Mouse (Mus musculus): Measurements from ENCODE around the gene Wdr76. TPM values are rescaled to one million over a fixed set of nuclear protein-coding genes. Genes with fewer than 3 reads are reported as not detected.
"Not testable (repeated sequence)": the region's sequence is repeated elsewhere in the genome, so short reads cannot be mapped to it uniquely, and the experiment has no call there.

Wdr76 gene
- 17.4 and 20.6 TPM in 2 replicates for total RNA-seq (2012; rRNA removed)
- total RNA-seq (2014; rRNA removed): 28.6 and 29.9 TPM in 2 replicates
- 22.7 and 26.9 TPM in 2 replicates for polyA plus RNA-seq (2012; ENCODE audit: insufficient read length, low read depth)

DNA sequence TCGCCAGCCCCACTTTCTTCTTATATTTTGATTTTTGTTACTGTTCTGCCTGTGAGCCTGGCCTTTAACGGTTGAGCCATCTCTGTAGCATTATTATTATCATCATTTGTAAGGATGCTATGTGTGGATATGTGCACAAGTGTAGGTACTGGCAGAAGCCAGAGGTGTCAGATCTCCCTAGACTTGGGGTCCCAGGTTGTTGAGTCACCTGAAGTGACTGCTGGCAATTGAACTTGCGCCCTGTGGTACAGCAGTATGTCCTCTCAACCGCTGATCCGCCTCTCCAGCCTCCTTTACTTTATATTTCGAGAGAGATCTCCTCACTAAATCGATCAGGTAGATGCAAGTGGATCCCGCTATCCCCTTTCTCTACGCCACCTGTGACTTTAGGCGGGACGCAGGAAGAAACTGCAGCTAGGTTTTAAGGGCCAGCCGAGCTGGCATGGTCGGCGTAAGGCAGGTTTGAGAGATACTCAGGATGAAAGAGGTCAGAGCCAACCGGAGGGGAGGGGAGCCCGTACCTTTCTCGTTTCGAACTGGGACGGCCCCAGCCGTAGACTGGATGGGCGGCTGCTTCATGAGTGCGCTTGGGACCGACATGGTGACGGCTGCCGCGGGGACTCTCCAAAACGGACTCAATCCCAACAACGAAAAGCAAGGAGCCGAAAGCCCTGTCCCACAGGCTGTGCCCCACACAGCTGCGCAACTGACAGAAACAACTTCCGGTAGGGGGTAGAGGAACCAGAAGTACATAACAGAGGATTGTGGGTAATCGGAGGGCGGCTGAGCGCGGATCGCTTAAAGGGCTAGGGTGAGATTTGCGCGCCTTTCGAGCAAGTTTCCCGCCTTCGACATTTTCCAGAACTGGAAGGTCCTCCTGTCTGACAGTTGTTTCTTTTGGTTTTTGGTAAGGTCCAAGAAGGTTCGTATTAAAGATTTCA lies at the start of gene Wdr76, which contains the start of gene Mfap1a:
TSS of gene Wdr76 (plus strand) at position 782 of the 941 bp plus-strand sequence.
TSS of gene Mfap1a (minus strand) at position 724 of the 941 bp plus-strand sequence.
- peak; percentile 96 for DNase-seq (ENCODE audit: extremely low read depth)
- peak; percentile 58 for TF ChIP-seq ETS1 (conservative IDR thresholded peaks at IDR 0.05; ENCODE audit: low read depth, low read length)
- peak; percentile 97 for TF ChIP-seq SIN3A (IDR thresholded peaks at IDR 0.05; ENCODE audit: low read length)
- peak; percentile 94 for TF ChIP-seq TCF12 (IDR thresholded peaks at IDR 0.05; ENCODE audit: low read depth, low read length)
- peak; percentile 66; the same call in 1 of the 2 replicates for TF ChIP-seq MXI1 (IDR thresholded peaks at IDR 0.05; ENCODE audit: low read depth, low read length)
- TF ChIP-seq POLR2AphosphoS2 (IDR thresholded peaks at IDR 0.05; ENCODE audit: low read depth, low read length): peak; percentile 65; the same call in 1 of the 2 replicates
- TF ChIP-seq NELFE (IDR thresholded peaks at IDR 0.05; ENCODE audit: low read depth, low read length): peak; percentile 96
- TF ChIP-seq HCFC1 (IDR thresholded peaks at IDR 0.05; ENCODE audit: low read depth, low read length): peak; percentile 86
- peak; percentile 90 for TF ChIP-seq POLR2A (IDR thresholded peaks at IDR 0.05; ENCODE audit: low read depth, low read length)
- peak; percentile 88 for TF ChIP-seq ELF1 (IDR thresholded peaks at IDR 0.05; ENCODE audit: low read depth, low read length)
- peak; percentile 96 for TF ChIP-seq TBP (conservative IDR thresholded peaks at IDR 0.05; ENCODE audit: low read depth, low read length)
- TF ChIP-seq ZMIZ1 (IDR thresholded peaks at IDR 0.05; ENCODE audit: low read depth, low read length): peak; percentile 87
- TF ChIP-seq NRF1 (IDR thresholded peaks at IDR 0.05; ENCODE audit: low read depth, low read length): peak; percentile 71
- peak; percentile 93 for TF ChIP-seq KAT2A (IDR thresholded peaks at IDR 0.05; ENCODE audit: insufficient replicate concordance, low read length)
- peak; percentile 100 for TF ChIP-seq E2F4 (IDR thresholded peaks at IDR 0.05; ENCODE audit: insufficient replicate concordance, low read depth, low read length)
- Histone ChIP-seq H3K9ac (ENCODE audit: insufficient read depth, low read depth) (peak within 1 kb of the TSS; percentile 62), H3K4me3 (replicated peaks in 1 of 3; ENCODE audit: low read depth in 2 of 3, low read length in 2 of 3, poor library complexity in 1 of 3) (peak within 1 kb of the TSS; percentile 56 to 65 (median 57)), H3K79me2 (replicated peaks; ENCODE audit: control insufficient read depth, extremely low read depth, insufficient read depth, poor library complexity, severe bottlenecking) (peaks cover 51% of the 10 kb centered on the region), H3K27ac (ENCODE audit: insufficient read depth, low read depth) (peak within 1 kb of the TSS; percentile 30; the same call in 1 of the 2 replicates), H3K4me2 (ENCODE audit: insufficient read depth, low read depth, poor library complexity, severe bottlenecking) (peak within 1 kb of the TSS; percentile 96), H3K4me1 (ENCODE audit: control insufficient read depth in 1 of 2, insufficient read depth in 2 of 2) (peaks cover 7 to 25% of the 10 kb centered on the region in 2 experiments; a peak in 2 of 4 replicates), H3K36me3 (replicated peaks in 1 of 2; ENCODE audit: control insufficient read depth in 1 of 2, insufficient read depth in 1 of 2, low read length in 1 of 2) (peaks cover 22 to 35% of the 10 kb centered on the region in 2 experiments)
- H3K27me3 ChIP-seq (replicated peaks); dilution Hi-C loops (cut with MboI; ENCODE audit: extremely low pct_ligation_motif_present, extremely low pct_unique_long_range_greater_than_20kb, low sequenced_read_pairs); in situ Hi-C loops (cut with MboI; ENCODE audit: low pct_ligation_motif_present, low pct_unique_long_range_greater_than_20kb, low sequenced_read_pairs); H3K9me3 ChIP-seq (replicated peaks; ENCODE audit: low read length): not testable (repeated sequence)

DNA sequence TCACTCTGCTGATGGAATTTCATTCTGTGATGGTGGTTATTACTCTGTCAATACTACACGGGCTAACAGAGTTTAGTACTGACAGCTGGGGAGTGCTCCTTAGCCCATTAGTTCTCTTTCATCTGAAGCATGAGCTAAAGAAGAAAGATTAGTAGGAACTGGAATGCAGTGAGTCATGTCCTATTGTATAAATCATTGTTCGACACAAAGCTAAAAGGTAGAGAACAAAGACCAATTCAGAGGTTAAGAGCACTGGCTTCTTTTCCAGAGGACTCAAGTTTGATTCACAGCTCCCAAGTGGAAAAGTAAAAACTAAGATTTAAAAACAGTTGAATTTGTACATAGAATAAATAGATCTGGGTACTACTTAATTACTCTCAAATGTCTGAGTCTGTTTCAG lies 46.5 kb upstream of the Wdr76 start:
- Histone ChIP-seq H3K27me3 (replicated peaks) (no peaks in the 10 kb centered on the region), H3K4me1 (ENCODE audit: control insufficient read depth in 1 of 2, insufficient read depth in 2 of 2) (peaks cover 0 to 18% of the 10 kb centered on the region in 2 experiments; a peak in 2 of 4 replicates), H3K79me2 (replicated peaks; ENCODE audit: control insufficient read depth, extremely low read depth, insufficient read depth, poor library complexity, severe bottlenecking) (0 out of 2 replicates have a peak, but pooled peaks cover 2% of the 10 kb centered on the region), H3K36me3 (replicated peaks in 1 of 2; ENCODE audit: control insufficient read depth in 1 of 2, insufficient read depth in 1 of 2, low read length in 1 of 2) (peaks cover 5 to 27% of the 10 kb centered on the region in 2 experiments), H3K9me3 (replicated peaks; ENCODE audit: low read length) (no peaks in the 10 kb centered on the region), H3K27ac (ENCODE audit: insufficient read depth, low read depth) (no peak overlapping the region), H3K4me2 (ENCODE audit: insufficient read depth, low read depth, poor library complexity, severe bottlenecking) (no peak overlapping the region), H3K9ac (ENCODE audit: insufficient read depth, low read depth) (no peak overlapping the region), H3K4me3 (replicated peaks in 1 of 3; ENCODE audit: low read depth in 2 of 3, low read length in 2 of 3, poor library complexity in 1 of 3) (no peak overlapping the region)
- DNase-seq (ENCODE audit: extremely low read depth): no peak
- TF ChIP-seq ZMIZ1 (IDR thresholded peaks at IDR 0.05; ENCODE audit: low read depth, low read length) (no peak), E2F4 (IDR thresholded peaks at IDR 0.05; ENCODE audit: insufficient replicate concordance, low read depth, low read length) (no peak), ZC3H11A (IDR thresholded peaks at IDR 0.05; ENCODE audit: low read depth, low read length) (no peak), IRF4 (IDR thresholded peaks at IDR 0.05; ENCODE audit: low read depth, low read length) (no peak), JUN (IDR thresholded peaks at IDR 0.05; ENCODE audit: insufficient read depth, low read depth, low read length) (no peak), ELF1 (IDR thresholded peaks at IDR 0.05; ENCODE audit: low read depth, low read length) (no peak), SIN3A (IDR thresholded peaks at IDR 0.05; ENCODE audit: low read length) (no peak), JUND (conservative IDR thresholded peaks at IDR 0.05; ENCODE audit: low read depth, low read length) (no peak), NRF1 (IDR thresholded peaks at IDR 0.05; ENCODE audit: low read depth, low read length) (no peak), CHD2 (IDR thresholded peaks at IDR 0.05; ENCODE audit: low read length) (no peak)
- in situ Hi-C loops (cut with MboI; ENCODE audit: low pct_ligation_motif_present, low pct_unique_long_range_greater_than_20kb, low sequenced_read_pairs): no loop called here
- dilution Hi-C loops (cut with MboI; ENCODE audit: extremely low pct_ligation_motif_present, extremely low pct_unique_long_range_greater_than_20kb, low sequenced_read_pairs): no loop called here

DNA sequence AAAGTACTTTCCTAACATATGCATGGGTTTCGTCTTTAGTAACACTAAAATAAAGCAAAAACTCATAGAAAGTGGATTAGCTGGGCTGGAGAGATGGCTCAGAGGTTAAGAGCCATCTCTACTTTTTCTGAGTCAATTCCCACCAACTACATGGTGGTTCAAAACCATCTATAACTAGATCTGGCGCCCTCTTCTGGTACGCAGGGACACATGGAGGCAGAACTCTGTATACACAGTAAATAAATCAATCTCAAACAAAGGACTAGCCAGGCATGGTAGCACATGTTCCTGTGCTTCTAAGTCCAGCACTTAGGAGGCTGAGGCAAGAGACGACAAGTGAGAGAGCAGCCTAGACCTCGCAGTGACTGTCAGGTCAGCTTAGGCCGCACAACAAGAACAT lies 37.5 kb upstream of the Wdr76 start:
- H3K27me3 ChIP-seq (replicated peaks); in situ Hi-C loops (cut with MboI; ENCODE audit: low pct_ligation_motif_present, low pct_unique_long_range_greater_than_20kb, low sequenced_read_pairs); H3K4me3 ChIP-seq (replicated peaks in 1 of 3; ENCODE audit: low read depth in 2 of 3, low read length in 2 of 3, poor library complexity in 1 of 3); dilution Hi-C loops (cut with MboI; ENCODE audit: extremely low pct_ligation_motif_present, extremely low pct_unique_long_range_greater_than_20kb, low sequenced_read_pairs); H3K9me3 ChIP-seq (replicated peaks; ENCODE audit: low read length); H3K4me2 ChIP-seq (ENCODE audit: insufficient read depth, low read depth, poor library complexity, severe bottlenecking); H3K4me1 ChIP-seq (ENCODE audit: control insufficient read depth in 1 of 2, insufficient read depth in 2 of 2); DNase-seq (ENCODE audit: extremely low read depth); H3K36me3 ChIP-seq (replicated peaks in 1 of 2; ENCODE audit: control insufficient read depth in 1 of 2, insufficient read depth in 1 of 2, low read length in 1 of 2); H3K79me2 ChIP-seq (replicated peaks; ENCODE audit: control insufficient read depth, extremely low read depth, insufficient read depth, poor library complexity, severe bottlenecking); H3K27ac ChIP-seq (ENCODE audit: insufficient read depth, low read depth); H3K9ac ChIP-seq (ENCODE audit: insufficient read depth, low read depth): not testable (repeated sequence)
